Mouse (Mus musculus) B cell, adult 2 months (primary cell): ENCODE measurements around the gene Ccl20.

Experiments used
- DNase-seq, 2 experiments: peaks; one replicate each; pipeline ENCODE4 v3.0.0; 2022

The Ccl20 gene

DNA sequence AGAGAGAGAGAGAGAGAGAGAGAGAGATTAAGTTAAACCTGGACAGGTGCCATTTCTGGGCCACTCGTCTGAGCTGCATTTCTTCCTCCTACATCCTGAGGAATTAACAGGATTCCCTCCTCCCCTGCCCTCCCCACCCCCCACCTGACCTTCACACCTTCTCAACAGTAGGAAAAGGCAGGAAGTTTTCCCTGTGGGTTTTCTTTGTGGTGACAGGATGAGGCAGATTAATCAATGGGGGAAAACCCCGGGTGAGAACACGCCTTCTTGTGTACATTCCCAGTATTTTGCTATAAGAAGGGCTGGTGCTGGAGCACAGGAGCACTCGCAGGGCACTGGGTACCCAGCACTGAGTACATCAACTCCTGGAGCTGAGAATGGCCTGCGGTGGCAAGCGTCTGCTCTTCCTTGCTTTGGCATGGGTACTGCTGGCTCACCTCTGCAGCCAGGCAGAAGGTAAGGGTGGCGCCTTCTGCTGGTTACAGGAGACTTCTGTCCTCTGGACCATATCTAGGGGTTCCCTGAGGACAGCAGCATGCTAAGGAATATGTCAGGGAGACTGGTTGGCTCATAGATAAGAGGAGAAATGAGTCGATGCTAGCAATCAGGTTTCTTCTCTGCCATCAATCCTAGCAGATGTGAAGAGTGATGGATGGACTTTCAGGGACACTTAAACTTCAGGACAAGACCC lies at the start of gene Ccl20:
Gene Ccl20 (plus strand): TSS at position 320 of the 691 bp plus-strand sequence.
- no peak for DNase-seq

DNA sequence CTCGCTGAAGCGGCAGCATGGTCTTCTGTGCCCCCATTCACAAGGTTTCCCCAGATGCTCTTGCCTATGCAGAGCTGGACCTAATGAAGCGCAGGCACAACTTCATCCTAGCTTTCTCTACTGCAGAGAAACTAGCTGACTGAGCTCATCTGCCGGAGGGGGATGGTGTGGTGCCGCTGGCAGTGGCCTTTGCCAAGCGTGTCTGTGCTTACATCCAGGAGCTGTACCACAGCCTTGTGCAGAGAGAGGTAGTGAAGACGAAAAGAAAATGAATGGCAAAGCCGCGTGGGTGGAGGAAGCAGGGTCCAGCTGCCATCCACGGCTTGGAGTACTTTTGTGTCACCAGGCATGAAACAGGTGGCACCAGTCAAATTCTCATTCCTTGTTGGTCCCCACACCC lies 49.4 kb upstream of the Ccl20 start:
- no peak for DNase-seq

DNA sequence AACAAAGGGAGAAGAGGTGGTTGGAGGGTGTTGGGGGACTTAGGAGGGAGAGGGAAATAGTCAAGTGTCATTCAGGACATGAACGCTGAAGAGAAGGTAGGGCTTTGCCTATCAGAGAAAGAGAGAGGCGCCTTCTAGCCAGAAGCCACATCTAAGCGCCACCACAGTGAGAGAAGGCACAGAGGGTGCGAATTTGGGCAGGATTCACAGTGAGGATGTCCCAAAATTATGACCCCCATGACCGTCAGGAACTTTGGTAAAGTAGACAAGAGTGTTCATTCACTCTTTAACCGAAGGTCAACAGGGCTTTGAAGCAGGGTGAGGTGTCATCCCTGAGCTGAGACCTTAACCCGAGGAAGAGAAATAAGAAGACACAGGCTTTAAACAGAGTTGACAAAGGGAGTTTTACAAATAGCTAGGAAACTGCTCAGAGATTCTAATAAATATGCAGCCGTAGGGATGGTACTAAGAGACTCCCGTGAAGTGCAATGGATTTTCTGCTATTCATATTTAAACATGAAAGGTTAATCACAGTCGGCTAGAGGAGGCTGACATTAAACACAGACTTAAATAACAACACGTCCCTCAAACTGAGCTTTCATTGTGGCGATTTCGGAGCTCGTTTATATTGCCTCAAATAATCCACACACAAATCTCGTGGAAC lies 40.9 kb upstream of the Ccl20 start:
- no peak for DNase-seq

DNA sequence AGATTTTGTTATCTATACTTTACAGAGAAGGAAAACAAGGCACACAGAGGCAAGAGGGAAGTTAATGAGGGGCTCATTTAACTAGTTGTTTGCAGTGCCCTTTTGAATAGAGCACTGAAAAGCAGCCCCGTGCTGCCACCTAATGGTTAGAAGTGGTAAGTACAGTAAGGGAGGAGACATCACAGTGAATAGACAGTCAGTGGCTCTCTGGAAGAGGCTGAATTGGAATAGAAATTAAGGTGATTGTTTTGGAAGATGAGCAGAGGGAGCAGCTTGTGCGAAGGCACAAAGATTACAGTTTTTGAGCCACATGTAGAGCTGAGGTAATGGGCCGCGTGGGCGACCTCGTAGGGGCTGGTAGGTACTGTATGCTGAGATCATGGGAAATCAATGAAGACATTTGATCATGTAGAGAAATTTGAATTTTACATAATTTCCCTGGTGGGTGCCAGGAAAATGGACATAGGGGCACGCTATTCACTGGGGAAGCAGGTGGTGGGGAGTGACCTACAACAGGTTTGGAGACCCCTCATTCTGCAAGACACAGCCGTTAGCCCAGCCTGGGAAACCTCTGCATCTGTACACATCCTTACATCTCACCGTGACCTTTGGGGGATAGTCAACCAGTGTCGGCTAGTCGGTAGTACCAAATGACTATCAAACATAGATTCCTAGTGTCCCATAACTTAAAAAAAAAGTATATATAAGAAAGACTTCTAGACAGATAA lies 40.2 kb upstream of the Ccl20 start:
- peak; percentile 8 to 18 for DNase-seq

DNA sequence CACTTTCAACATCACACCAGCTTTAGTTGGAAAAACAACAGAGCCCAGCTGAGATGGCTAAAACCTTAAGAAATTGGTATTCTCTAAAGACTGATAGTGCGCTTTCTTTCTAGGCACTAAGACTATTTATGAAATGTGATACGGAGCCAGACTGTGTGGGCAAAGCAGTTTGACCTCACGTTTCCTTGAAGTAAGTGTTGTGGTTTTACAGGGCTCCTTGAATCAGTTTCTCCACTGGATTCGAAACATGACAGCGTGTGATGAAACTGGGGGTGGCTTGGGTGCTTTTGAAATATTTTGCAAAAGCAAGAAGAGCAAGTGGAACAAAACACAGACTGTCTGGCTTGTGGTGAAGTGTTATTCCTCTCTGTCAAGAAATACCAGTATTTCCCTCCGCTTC lies 39.5 kb upstream of the Ccl20 start:
- no peak for DNase-seq

DNA sequence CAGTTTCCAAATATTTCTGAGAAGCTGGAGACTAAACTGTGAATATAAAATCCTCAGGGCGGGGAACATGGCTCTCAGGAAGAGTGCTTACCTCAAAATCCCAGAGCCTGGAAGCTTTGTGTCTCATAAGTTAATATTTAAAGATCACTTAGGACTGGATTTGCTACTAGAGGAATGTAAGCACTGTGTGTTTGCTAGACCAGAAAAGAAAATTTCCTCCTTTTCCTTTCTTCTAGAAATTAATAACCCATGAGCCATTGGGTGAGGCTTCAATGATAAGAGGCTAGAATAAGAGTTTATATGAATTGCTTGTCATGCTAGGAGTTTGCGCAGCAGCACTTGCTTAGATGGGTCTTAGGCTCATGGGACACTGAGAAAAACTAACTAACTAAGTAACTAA lies 31.8 kb upstream of the Ccl20 start:
- no peak for DNase-seq

DNA sequence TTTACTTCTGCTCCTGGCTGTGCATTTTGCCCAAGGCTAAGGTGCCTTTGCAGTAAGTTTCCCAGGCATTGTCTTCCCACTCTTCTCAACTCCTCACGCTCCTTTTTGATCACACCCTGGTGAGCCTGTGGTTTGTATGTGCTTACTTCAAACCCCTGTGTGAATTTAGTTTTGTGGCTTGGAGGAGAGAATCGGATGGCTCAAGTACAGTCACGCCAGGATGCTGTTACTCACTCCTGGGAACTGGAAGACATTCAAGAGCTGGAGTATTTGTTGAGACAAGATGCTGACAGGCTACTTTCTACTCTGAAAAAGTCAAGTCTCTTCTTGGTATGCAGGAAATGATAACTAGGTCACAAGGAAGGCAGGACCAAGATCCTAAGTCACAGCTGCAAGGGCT lies 25.3 kb upstream of the Ccl20 start:
- no peak for DNase-seq

DNA sequence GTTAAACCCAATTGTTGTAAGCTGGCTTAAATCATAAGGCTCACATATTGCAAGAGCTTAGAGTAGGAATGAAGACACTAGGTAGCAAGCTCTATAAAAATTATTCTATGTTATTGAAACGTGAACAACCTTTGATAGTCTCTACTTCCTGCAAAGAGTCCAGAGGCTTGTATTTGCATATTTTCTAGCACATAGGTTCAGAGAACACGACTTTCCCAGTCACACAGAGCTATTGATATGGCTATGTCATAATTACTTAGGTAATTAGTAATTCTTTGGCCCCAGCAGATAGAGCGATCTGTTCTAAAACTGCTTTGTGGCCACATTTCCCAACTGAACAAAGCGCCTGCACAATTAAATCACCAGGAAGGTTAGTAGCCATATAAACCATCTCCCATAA lies 19.6 kb upstream of the Ccl20 start:
- no peak for DNase-seq

DNA sequence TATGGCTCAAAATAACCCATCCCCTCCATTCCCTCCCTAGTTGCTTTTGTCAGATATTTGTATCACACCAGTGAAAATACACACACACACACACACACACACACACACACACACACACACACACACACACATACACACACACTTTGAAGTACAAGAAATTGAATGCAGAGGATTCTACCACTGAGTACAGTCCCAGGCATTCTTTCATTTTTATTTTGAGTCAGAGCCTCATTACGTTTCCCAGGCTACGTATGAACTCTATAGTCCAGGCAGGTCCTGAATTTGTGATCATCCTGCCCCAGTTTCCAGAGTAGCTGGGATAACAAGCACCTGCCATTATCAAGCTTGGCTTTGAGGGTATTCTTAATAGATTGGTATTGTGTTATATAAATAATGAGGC lies 17.4 kb upstream of the Ccl20 start:
- DNase-seq: no peak

DNA sequence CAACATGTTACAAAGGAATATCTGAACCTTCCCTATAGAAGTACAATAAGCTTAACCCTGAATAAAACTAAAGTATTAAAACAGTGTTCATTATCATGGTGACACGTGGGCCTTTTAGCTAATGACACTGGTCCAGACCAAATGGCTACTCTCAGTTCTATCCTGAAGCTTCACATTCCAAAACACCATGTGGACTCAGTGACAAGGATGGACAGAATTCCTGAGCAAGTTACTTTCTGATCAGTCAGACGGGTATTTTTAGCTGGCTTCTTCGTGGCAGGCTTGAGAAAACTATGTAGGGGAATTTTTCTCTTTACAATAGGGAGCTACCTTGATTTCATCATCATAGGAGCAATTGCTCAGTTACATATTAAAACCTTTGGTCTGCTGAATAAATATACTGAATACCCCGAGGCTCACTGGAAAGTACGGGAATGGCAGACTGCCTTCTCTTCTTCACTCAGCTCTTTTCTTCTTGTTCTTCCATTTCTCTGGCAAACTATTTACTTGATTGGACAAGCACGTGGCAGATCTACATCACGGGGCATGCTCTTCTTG lies 16.9 kb upstream of the Ccl20 start:
- DNase-seq: no peak

DNA sequence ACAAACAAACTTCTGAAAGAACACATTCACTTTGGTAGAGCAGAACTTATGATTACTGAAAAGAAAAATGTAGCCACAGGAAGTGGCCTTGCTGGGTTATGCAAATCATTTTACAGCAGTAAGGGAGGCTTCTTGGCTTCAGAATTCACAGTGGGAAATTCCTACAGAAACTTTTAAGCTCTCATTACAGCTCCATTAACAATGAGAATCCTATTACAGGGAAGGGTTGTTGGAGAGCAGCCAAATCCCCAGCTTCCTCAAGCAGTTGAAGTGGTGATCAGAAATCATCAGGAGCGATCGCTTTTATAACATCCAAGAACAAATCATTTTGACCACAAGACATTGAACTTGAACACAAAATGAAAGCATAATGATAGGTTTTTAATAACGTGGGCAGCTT lies 14.7 kb upstream of the Ccl20 start:
- DNase-seq: no peak

DNA sequence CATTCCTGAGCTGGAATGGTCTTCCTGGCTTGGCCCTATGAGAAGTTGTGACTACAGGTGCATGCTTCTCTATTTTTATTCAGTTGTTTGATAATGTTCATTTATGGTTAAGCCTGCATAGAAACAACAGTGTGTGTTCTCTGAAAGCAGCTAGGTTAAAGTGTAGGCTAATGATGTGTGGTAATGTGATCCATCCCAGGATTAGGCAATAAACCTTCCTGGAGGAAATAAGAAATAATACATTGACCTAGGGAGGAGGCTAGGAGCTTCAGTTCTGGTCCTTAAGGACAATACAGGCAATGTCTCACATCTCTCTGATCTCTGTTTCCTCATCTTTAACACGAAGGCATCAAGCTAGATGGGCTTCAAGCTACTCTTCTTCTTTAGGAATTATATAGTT lies 11.1 kb upstream of the Ccl20 start:
- no peak for DNase-seq

DNA sequence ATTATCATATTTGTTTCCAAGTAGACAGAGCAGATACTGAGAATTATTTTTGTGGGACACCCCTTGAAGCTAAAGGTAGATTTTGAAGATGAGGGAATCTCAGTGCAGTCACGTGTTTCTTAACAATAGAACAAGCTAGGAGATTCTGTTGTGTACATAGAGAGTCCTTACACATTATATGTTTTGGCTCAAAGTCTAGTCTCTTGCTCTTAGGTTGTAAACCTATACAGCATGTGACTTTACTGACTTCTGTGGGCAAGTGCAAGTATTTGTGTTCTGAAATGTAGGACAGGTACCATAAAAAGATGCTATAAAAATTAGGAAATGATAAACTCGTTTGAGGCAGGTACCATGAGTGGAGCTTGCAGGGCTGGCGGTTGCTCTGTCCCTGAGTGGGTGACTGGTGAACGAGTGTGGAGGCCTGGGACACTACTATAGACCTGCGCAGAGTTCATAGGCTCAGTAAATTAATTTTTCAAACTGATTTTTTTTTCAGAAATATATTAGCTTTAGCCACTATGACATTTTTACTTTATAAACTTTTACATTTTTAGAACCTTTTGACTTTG lies 9.1 kb upstream of the Ccl20 start:
- no peak for DNase-seq

DNA sequence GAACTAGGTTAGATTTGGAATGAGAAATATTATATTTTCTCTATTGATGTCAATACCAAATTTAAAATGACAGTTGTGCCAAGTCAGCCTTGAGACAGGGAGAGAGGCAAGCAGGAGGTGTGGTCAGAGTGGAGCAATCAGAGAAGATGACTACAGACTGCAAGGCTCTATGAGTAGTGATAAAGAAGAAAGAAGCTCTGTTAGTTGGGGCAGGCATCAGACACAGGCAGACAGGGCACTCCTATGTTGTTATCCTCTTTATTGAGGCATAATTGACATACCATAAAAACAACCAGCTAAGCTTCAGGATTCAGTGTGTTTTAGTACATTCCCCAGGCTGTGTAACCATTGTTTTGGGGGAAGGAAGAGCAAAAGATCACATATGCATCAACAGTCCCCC lies 5.6 kb upstream of the Ccl20 start:
- no peak for DNase-seq

DNA sequence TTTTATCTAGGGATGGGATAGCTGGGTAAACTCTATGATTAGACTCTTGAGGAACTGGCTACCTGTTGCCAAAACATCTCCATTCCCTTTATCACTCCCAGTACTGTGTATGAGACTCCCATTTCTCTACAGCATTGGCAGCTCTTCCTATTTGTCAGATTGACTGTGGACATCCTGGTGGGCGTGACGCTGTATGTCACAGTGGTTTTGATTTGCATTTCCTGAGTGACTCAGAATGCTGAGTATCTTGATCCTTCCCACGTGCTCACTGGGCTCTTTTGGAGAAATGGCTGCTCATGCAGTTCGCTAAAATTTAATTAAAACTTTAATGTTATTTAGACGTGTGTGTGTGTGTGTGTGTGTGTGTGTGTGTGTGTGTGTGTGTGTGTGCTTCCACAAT lies 4.8 kb upstream of the Ccl20 start:
- no peak for DNase-seq

DNA sequence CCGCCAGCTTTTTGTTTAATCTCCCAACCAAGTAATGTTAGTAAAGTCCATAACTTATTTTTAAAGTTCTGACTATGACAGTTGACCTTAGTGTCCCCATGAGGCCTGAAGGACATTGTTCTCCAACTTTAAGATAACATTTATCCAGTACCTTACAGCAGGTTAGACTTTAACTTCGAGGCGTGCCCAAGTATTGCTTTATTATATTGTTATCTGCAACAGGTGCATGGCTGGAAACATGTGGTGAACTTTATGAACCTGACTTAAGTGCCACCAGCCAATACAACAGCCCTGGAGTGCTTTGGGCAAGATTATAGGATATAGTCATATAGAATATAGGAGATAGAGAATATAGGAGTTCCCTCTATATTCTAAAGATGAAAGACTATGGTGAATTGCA lies 651 bp downstream of the Ccl20 start:
- DNase-seq: no peak

DNA sequence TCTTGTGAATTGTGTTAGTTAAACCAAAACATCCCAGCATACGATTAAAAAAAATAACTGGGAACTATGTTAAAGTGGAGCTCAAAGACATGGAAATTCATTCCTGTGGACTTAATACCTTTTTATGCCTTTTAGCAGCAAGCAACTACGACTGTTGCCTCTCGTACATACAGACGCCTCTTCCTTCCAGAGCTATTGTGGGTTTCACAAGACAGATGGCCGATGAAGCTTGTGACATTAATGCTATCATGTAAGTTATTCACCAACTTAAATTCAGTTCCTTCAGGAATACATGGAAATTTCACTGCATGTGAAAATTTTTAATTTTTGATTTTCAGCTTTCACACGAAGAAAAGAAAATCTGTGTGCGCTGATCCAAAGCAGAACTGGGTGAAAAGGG lies 1.1 kb downstream of the Ccl20 start:
- no peak for DNase-seq

DNA sequence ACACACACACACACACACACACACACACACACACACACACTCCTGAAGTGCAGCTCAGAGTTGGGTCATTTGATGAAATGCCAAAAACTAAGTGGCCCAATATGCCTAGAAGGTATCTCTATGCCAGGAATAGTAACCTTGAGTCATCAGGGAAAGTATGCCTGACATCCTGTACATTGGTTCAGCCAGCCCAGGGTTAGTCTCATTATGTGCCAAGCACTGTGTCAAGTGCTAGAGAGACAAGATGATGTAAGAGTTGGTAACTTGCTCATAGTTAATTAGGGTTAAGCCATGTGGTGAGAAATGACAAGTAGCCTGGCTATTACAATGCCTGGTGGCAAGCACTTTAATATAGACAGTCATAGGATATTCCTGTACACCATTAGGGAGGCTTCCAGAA lies 3.3 kb downstream of the Ccl20 start:
- DNase-seq: no peak

DNA sequence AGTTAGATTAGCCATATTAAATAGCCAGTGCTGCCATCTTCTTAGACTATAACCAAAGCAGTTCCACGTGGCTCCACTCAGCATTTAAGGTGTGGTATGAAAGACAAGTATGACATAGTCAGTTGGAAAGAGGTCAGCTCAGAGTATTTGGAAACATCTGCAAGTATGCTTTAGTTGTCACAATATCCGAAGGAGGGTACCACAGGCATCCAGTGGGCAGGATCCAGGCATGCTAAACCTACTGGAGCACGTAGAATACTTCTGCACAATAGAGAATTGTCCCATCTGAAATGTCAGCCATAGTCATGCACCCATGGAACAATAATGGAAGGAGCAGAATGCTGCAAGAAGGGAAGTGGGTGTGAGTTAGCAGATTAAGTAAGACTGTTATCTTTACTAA lies 3.7 kb downstream of the Ccl20 start:
- no peak for DNase-seq

DNA sequence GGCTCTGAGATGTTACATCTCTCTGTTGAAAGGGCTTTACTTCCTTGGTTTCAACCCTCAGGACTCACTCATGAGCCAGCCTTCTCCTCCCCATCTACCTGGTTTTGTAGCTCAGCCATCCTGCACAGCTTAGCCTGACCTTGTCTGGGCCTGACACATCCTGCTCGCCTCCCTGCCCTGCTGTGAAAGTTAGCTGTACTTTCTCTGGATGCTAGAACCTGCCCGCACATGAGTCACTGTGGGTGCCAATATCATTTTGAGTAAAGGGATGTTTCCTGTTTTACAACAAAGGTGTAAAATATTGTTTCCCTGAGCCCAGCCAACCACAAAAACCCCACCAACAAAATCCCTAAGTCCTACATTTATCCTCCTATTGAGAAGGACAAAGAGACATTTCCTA lies 6.6 kb downstream of the Ccl20 start:
- no peak for DNase-seq

DNA sequence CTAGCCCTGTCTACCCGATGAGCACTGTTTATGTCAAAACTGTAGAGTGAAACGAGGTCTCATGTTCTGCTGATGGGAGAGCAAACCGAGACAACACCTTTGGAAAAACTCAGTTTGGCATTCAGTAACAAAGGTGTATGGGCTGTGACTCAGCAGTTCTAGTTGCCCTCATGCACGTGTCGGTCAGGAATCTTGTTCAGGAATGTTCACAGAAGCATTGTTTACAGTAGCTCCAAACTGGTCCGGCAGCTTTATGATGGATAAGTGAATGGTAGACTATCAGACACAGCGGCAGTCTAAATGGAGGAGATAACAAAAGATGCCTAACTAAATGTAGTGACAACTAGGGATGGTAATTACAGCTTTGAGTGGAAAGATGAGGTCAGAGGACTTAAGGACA lies 19.3 kb downstream of the Ccl20 start:
- DNase-seq: no peak

DNA sequence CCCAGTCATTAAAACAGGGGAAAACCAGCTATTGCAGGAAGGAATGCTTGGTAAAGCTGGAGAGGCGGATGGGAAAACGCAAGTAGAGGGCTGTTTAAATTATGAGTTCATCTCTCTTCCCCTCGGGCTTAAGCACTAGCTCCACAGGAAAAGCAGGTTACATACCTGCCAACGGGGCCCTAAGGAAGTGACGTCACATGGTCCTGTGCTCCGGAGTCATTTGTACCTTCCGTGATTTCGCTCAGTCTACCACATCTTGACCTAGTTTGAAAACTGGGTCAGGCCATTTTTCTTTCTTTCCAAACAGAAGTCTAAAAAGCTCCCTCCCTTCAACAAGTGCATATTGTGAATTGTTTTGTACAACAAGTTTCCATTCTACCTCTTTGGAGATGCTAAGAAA lies 21.3 kb downstream of the Ccl20 start:
- DNase-seq: no peak

DNA sequence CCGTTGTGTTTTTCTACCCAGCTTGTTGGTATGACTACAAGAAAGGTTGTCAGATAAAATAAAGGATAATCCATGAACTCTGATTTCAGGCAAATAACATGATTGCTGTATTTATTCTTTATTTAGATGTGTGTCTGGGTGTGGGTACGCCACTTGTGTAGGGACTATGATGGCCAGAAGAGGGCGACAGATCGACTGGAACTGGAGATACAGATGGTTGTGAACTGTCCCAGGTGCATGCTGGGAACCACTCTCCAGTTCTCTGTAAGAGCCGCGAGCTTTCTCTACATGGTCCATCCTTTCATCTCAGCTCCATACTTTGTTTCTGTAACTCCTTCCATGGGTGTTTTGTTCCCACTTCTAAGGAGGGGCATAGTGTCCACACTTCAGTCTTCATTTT lies 22.2 kb downstream of the Ccl20 start:
- no peak for DNase-seq

DNA sequence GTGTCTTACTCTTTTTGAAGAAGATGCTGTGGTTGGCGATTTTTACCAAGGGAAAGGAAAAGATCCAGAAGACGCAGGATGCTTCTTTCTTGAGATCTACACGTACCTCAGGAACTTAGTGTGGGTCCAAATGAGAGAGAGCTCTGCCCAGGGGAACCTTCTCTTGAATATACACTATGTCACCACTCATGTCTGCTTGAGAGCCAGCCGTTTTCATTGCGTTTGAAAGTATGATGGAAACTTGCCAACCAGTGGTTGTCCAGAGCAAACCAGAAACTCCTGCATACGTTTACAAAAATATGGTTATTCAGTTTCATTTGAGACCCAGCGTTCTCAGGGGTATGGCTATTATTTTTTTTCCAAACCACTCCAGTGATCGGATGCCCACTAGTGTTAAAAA lies 24.9 kb downstream of the Ccl20 start:
- no peak for DNase-seq
